Mouse (Mus musculus) CH12.LX (cell line): ENCODE data around the gene 4930438A08Rik. TPM values are rescaled to one million over a fixed set of nuclear protein-coding genes. Genes with fewer than 3 reads are reported as not detected.

Source experiments
- DNase-seq: peaks from one replicate; pipeline ENCODE4 v3.0.0-alpha.2; 2013; ENCODE audit errors: extremely low read depth
- H3K27ac ChIP-seq: 2 replicates; pipeline ENCODE4 v1.5.1; 2012; ENCODE audit warnings: low read depth, mild to moderate bottlenecking, control low read depth, moderate library complexity; ENCODE audit not compliant: insufficient read depth
- H3K27me3 ChIP-seq: replicated peaks from 2 replicates; pipeline ENCODE3; 2012; ENCODE audit warnings: inconsistent platforms
- H3K36me3 ChIP-seq, 2 experiments: replicated peaks in 1 of 2; 2 replicates each; pipeline versions ENCODE3 to v1.6.1; 2012; ENCODE audit warnings: inconsistent platforms in 1 of 2, low read length in 1 of 2, mild to moderate bottlenecking in 1 of 2, mixed read lengths in 1 of 2, moderate library complexity in 1 of 2; ENCODE audit not compliant: control insufficient read depth in 1 of 2, insufficient read depth in 1 of 2
- H3K4me1 ChIP-seq, 2 experiments: 2 replicates each; pipeline ENCODE4 v1.6.1; 2012; ENCODE audit warnings: inconsistent platforms in 1 of 2, moderate library complexity in 1 of 2; ENCODE audit not compliant: insufficient read depth in 2 of 2, control insufficient read depth in 1 of 2
- H3K4me2 ChIP-seq: 2 replicates; pipeline ENCODE4 v1.6.1; 2012; ENCODE audit warnings: low read depth, mild to moderate bottlenecking, control low read depth; ENCODE audit not compliant: poor library complexity, insufficient read depth, severe bottlenecking
- H3K4me3 ChIP-seq, 3 experiments: fragments of 150-350 bp in 1 of 3; sonication (generic) in 1 of 3; replicated peaks in 1 of 3; 2 replicates each; pipeline versions ENCODE3 to v1.5.1; 2011 to 2012; ENCODE audit warnings: low read depth in 2 of 3, low read length in 2 of 3, mild to moderate bottlenecking in 2 of 3, moderate library complexity in 2 of 3, control low read depth in 1 of 3, improper control_type of control experiment in 1 of 3, inconsistent platforms in 1 of 3, mixed read lengths in 1 of 3; ENCODE audit not compliant: poor library complexity in 1 of 3
- H3K79me2 ChIP-seq: replicated peaks from 2 replicates; pipeline ENCODE4 v1.6.1; 2012; ENCODE audit warnings: mild to moderate bottlenecking, moderate library complexity; ENCODE audit not compliant: control insufficient read depth, poor library complexity, insufficient read depth, severe bottlenecking; ENCODE audit errors: extremely low read depth
- H3K9ac ChIP-seq: 2 replicates; pipeline ENCODE4 v1.6.1; 2012; ENCODE audit warnings: low read depth, mild to moderate bottlenecking, control low read depth, moderate library complexity; ENCODE audit not compliant: insufficient read depth
- H3K9me3 ChIP-seq: replicated peaks from 2 replicates; pipeline ENCODE3; 2012; ENCODE audit warnings: low read length, inconsistent platforms, mixed read lengths
- BHLHE40 ChIP-seq: IDR thresholded peaks from 2 replicates; pipeline ENCODE4 v1.6.1; 2011; ENCODE audit warnings: mild to moderate bottlenecking, low read depth, low read length, improper control_type of control experiment
- CHD1 ChIP-seq: IDR thresholded peaks from 2 replicates; pipeline ENCODE4 v1.6.1; 2012; ENCODE audit warnings: low read depth, low read length, improper control_type of control experiment, inconsistent platforms
- CHD2 ChIP-seq: IDR thresholded peaks from 2 replicates; pipeline ENCODE4 v1.6.1; 2011; ENCODE audit warnings: low read length, improper control_type of control experiment
- CTCF ChIP-seq, 2 experiments: IDR thresholded peaks in 1 of 2; conservative IDR thresholded peaks in 1 of 2; 2 replicates each; pipeline ENCODE4 v1.5.1; 2011 to 2012; ENCODE audit warnings: low read depth in 2 of 2, low read length in 2 of 2, improper control_type of control experiment in 1 of 2, inconsistent platforms in 1 of 2, mild to moderate bottlenecking in 1 of 2, moderate library complexity in 1 of 2
- ELF1 ChIP-seq: IDR thresholded peaks from 2 replicates; pipeline ENCODE4 v1.6.1; 2014; ENCODE audit warnings: low read depth, mild to moderate bottlenecking, inconsistent platforms, low read length, improper control_type of control experiment
- ETS1 ChIP-seq: conservative IDR thresholded peaks from 2 replicates; pipeline ENCODE4 v1.6.1; 2012; ENCODE audit warnings: low read depth, mild to moderate bottlenecking, inconsistent platforms, low read length, improper control_type of control experiment, moderate library complexity
- GABPA ChIP-seq: IDR thresholded peaks from 2 replicates; pipeline ENCODE4 v1.6.1; 2012; ENCODE audit warnings: low read depth, low read length, improper control_type of control experiment, inconsistent platforms; ENCODE audit not compliant: insufficient replicate concordance
- IRF4 ChIP-seq: IDR thresholded peaks from 2 replicates; pipeline ENCODE4 v1.6.1; 2014; ENCODE audit warnings: low read depth, mild to moderate bottlenecking, inconsistent platforms, low read length, improper control_type of control experiment
- JUN ChIP-seq: IDR thresholded peaks from 2 replicates; pipeline ENCODE4 v1.6.1; 2011; ENCODE audit warnings: low read depth, mild to moderate bottlenecking, low read length, improper control_type of control experiment, moderate library complexity; ENCODE audit not compliant: insufficient read depth
- KAT2A ChIP-seq: IDR thresholded peaks from 2 replicates; pipeline ENCODE4 v1.6.1; 2012; ENCODE audit warnings: low read length, improper control_type of control experiment, inconsistent platforms; ENCODE audit not compliant: insufficient replicate concordance
- MAFK ChIP-seq: IDR thresholded peaks from 2 replicates; pipeline ENCODE4 v1.6.1; 2011; ENCODE audit warnings: low read length, improper control_type of control experiment; ENCODE audit not compliant: insufficient replicate concordance
- MAX ChIP-seq: IDR thresholded peaks from 2 replicates; pipeline ENCODE4 v1.6.1; 2011; ENCODE audit warnings: low read length, improper control_type of control experiment
- MAZ ChIP-seq: IDR thresholded peaks from 2 replicates; pipeline ENCODE4 v1.6.1; 2012; ENCODE audit warnings: low read depth, mild to moderate bottlenecking, inconsistent platforms, low read length, improper control_type of control experiment, moderate library complexity
- MEF2A ChIP-seq: IDR thresholded peaks from 2 replicates; pipeline ENCODE4 v1.6.1; 2014; ENCODE audit warnings: low read depth, mild to moderate bottlenecking, inconsistent platforms, low read length, improper control_type of control experiment, borderline replicate concordance
- MXI1 ChIP-seq: IDR thresholded peaks from 2 replicates; pipeline ENCODE4 v1.6.1; 2011; ENCODE audit warnings: mild to moderate bottlenecking, low read depth, low read length, improper control_type of control experiment
- NELFE ChIP-seq: IDR thresholded peaks from 2 replicates; pipeline ENCODE4 v1.6.1; 2011; ENCODE audit warnings: low read depth, low read length, improper control_type of control experiment
- NRF1 ChIP-seq: IDR thresholded peaks from 2 replicates; pipeline ENCODE4 v1.6.1; 2014; ENCODE audit warnings: low read depth, mild to moderate bottlenecking, inconsistent platforms, low read length, improper control_type of control experiment, moderate library complexity
- PAX5 ChIP-seq: IDR thresholded peaks from 2 replicates; pipeline ENCODE4 v1.6.1; 2012; ENCODE audit warnings: low read length, inconsistent platforms, mixed read lengths
- POLR2A ChIP-seq: IDR thresholded peaks from 2 replicates; pipeline ENCODE4 v1.6.1; 2011; ENCODE audit warnings: low read depth, mild to moderate bottlenecking, improper control_type of control experiment, low read length
- RAD21 ChIP-seq: IDR thresholded peaks from 2 replicates; pipeline ENCODE4 v1.6.1; 2011; ENCODE audit warnings: low read depth, mild to moderate bottlenecking, low read length, improper control_type of control experiment, moderate library complexity
- RCOR1 ChIP-seq: conservative IDR thresholded peaks from 2 replicates; pipeline ENCODE4 v1.6.1; 2012; ENCODE audit warnings: low read depth, mild to moderate bottlenecking, inconsistent platforms, low read length, improper control_type of control experiment
- SIN3A ChIP-seq: IDR thresholded peaks from 2 replicates; pipeline ENCODE4 v1.6.1; 2012; ENCODE audit warnings: low read length, improper control_type of control experiment, inconsistent platforms
- SMC3 ChIP-seq: IDR thresholded peaks from 2 replicates; pipeline ENCODE4 v1.6.1; 2011; ENCODE audit warnings: low read depth, low read length, improper control_type of control experiment
- TBP ChIP-seq: conservative IDR thresholded peaks from 2 replicates; pipeline ENCODE4 v1.6.1; 2011; ENCODE audit warnings: low read depth, low read length, improper control_type of control experiment
- TCF12 ChIP-seq: IDR thresholded peaks from 2 replicates; pipeline ENCODE4 v1.6.1; 2014; ENCODE audit warnings: low read depth, mild to moderate bottlenecking, inconsistent platforms, low read length, improper control_type of control experiment
- UBTF ChIP-seq: IDR thresholded peaks from 2 replicates; pipeline ENCODE4 v1.6.1; 2012; ENCODE audit warnings: low read depth, mild to moderate bottlenecking, inconsistent platforms, low read length, improper control_type of control experiment, moderate library complexity
- USF1 ChIP-seq: IDR thresholded peaks from 2 replicates; pipeline ENCODE4 v1.6.1; 2014; ENCODE audit warnings: low read depth, mild to moderate bottlenecking, inconsistent platforms, low read length, improper control_type of control experiment
- ZC3H11A ChIP-seq: IDR thresholded peaks from 2 replicates; pipeline ENCODE4 v1.6.1; 2012; ENCODE audit warnings: low read depth, mild to moderate bottlenecking, inconsistent platforms, low read length, improper control_type of control experiment
- ZKSCAN1 ChIP-seq: IDR thresholded peaks from 2 replicates; pipeline ENCODE4 v1.6.1; 2012; ENCODE audit warnings: low read depth, inconsistent platforms, low read length, improper control_type of control experiment, borderline replicate concordance
- ZNF384 ChIP-seq: IDR thresholded peaks from 2 replicates; pipeline ENCODE4 v1.6.1; 2012; ENCODE audit warnings: low read depth, low read length, improper control_type of control experiment, inconsistent platforms
- dilution Hi-C: fragments of 300-500 bp; cut with MboI; formaldehyde crosslinking; loops from 2 replicates; pipeline ENCODE4 v1.14.3; 2020; ENCODE audit warnings: low sequenced_read_pairs; ENCODE audit not compliant: extremely low pct_unique_long_range_greater_than_20kb, extremely low pct_ligation_motif_present
- in situ Hi-C: fragments of 300-500 bp; cut with MboI; formaldehyde crosslinking; loops from 3 replicates; pipeline ENCODE4 v1.14.3; 2019; ENCODE audit warnings: low sequenced_read_pairs, low pct_ligation_motif_present, low pct_unique_long_range_greater_than_20kb, mixed read lengths
- polyA plus RNA-seq: library from polyadenylated mRNA; unstranded; fragments of >175 nt; gene quantifications from 2 replicates; pipeline ENCODE4 v1.2.1, GENCODE M21; 2012; ENCODE audit warnings: low read depth; ENCODE audit not compliant: insufficient read length
- total RNA-seq, 2 experiments: library from RNA; depleted of rRNA; stranded (reverse); fragments of 300-350 nt in 1 of 2; fragments of >200 nt in 1 of 2; gene quantifications; 2 replicates each; pipeline ENCODE4 v1.2.3; 2012 to 2014

4930438A08Rik gene
- total and polyA plus RNA-seq, 3 experiments = not detected

DNA sequence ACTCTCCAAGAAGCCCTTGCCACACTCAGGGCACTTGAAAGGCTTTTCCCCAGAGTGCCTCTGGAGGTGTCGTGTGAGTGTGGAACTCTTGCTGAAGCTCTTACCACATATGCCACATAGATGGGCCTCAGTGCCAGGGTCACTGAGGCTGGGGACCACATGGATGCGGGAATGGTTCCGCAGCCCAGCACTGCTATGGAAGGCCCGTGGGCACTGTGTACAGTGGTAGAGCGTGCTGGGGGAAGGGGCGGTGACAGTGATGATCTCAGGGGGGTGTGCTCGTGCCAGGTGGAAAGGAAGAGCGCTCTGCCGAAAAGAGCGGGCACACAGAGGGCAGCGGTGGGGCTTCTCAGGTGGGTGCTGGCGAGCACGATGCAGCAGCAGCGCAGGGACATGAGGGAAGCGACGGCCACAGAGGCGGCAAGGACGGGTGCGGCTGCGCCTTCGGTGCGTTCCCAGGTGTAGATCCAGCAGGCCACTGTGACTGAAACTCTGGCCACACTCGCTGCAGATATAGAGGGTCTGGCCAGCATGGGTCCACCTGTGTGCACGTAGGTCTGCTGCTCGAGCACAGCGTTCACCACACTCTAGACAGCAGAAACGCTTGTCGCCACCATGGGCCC lies 42.3 kb downstream of the 4930438A08Rik start:
- Histone ChIP-seq H3K79me2 (0 out of 2 replicates have a peak, but pooled peaks cover 2% of the 10 kb centered on the region), H3K9ac (no peak overlapping the region), H3K27ac (no peak overlapping the region), H3K4me2 (no peak overlapping the region), H3K4me3 (no peak overlapping the region), H3K27me3 (no peaks in the 10 kb centered on the region), H3K4me1 (peaks cover 4 to 9% of the 10 kb centered on the region in 2 experiments), H3K36me3 (peaks cover 42 to 96% of the 10 kb centered on the region in 2 experiments), H3K9me3 (no peaks in the 10 kb centered on the region)
- TF ChIP-seq MAX = no peak
- TF ChIP-seq CHD2 = no peak
- no peak for TF ChIP-seq SIN3A
- no peak for TF ChIP-seq TCF12
- TF ChIP-seq RAD21 = no peak
- no peak for TF ChIP-seq ZC3H11A
- no peak for TF ChIP-seq POLR2A
- TF ChIP-seq NELFE = no peak
- no peak for TF ChIP-seq TBP
- TF ChIP-seq MAFK = no peak
- TF ChIP-seq ZKSCAN1 = no peak
- TF ChIP-seq ETS1 = no peak
- TF ChIP-seq BHLHE40 = no peak
- TF ChIP-seq GABPA = no peak
- no peak for TF ChIP-seq JUN
- no peak for TF ChIP-seq RCOR1
- no peak for TF ChIP-seq USF1
- no peak for TF ChIP-seq SMC3
- no peak for TF ChIP-seq NRF1
- DNase-seq = no peak
- in situ Hi-C loops = no loop called here
- dilution Hi-C loops = no loop called here

- Histone ChIP-seq H3K9me3 (peaks cover 4% of the 10 kb centered on the region), H3K27me3 (no peaks in the 10 kb centered on the region), H3K9ac (peak overlapping the region; percentile 73), H3K79me2 (peaks cover 15% of the 10 kb centered on the region), H3K4me1 (peaks cover 9 to 34% of the 10 kb centered on the region in 2 experiments), H3K4me2 (peak overlapping the region; percentile 78), H3K27ac (peak overlapping the region; percentile 75), H3K36me3 (peaks cover 22 to 68% of the 10 kb centered on the region in 2 experiments), H3K4me3 (peak overlapping the region; percentile 60 to 73 (median 68))
- peak; percentile 98 for DNase-seq
- dilution Hi-C loops = no loop called here
- in situ Hi-C loops = no loop called here
- TF ChIP-seq IRF4 = peak; percentile 29
- TF ChIP-seq SIN3A = peak; percentile 93
- TF ChIP-seq MAFK = peak; percentile 24; the same call in 1 of the 2 replicates
- TF ChIP-seq MXI1 = peak; percentile 91
- TF ChIP-seq UBTF = peak; percentile 96
- TF ChIP-seq ZKSCAN1 = peak; percentile 26; the same call in 1 of the 2 replicates
- peak; percentile 90 for TF ChIP-seq MAZ
- peak; percentile 55; the same call in 1 of the 2 replicates for TF ChIP-seq KAT2A
- TF ChIP-seq ZNF384 = no peak
- TF ChIP-seq ELF1 = peak; percentile 65
- TF ChIP-seq TBP = no peak; the same call in 1 of the 2 replicates
- TF ChIP-seq MEF2A = peak; percentile 63; the same call in 1 of the 2 replicates
- TF ChIP-seq NRF1 = peak; percentile 85
- peak; percentile 55 for TF ChIP-seq BHLHE40
- peak; percentile 75; the same call in 1 of the 2 replicates for TF ChIP-seq CHD1
- peak; percentile 8; the same call in 1 of the 2 replicates for TF ChIP-seq GABPA
- peak; percentile 85 for TF ChIP-seq NELFE
- TF ChIP-seq JUN = no peak
- TF ChIP-seq CTCF (conservative IDR thresholded peaks at IDR 0.05 in 1 of 2, IDR thresholded peaks at IDR 0.05 in 1 of 2; ENCODE audit: low read depth in 2 of 2, low read length in 2 of 2) = no peak
- TF ChIP-seq PAX5 = no peak
Measured at GRCm38 (mm10) chr11:58322824-58323569, 48.4 kb downstream of the 4930438A08Rik start.
